Mouse (Mus musculus) duodenum, adult 2 months (tissue): Measurements from ENCODE around the gene Tenm4. TPM values are rescaled to one million over a fixed set of nuclear protein-coding genes. Genes with fewer than 3 reads are reported as not detected.

Experiments
- polyA plus RNA-seq: library from polyadenylated mRNA; depleted of rRNA; stranded (reverse); fragments of >200 nt; gene quantifications from 2 replicates; pipeline ENCODE4 v1.2.3, GENCODE M21; 2012; ENCODE audit warnings: low replicate concordance; rRNA removed

The Tenm4 gene
- polyA plus RNA-seq: 0.50 and 0.84 TPM in 2 replicates

DNA sequence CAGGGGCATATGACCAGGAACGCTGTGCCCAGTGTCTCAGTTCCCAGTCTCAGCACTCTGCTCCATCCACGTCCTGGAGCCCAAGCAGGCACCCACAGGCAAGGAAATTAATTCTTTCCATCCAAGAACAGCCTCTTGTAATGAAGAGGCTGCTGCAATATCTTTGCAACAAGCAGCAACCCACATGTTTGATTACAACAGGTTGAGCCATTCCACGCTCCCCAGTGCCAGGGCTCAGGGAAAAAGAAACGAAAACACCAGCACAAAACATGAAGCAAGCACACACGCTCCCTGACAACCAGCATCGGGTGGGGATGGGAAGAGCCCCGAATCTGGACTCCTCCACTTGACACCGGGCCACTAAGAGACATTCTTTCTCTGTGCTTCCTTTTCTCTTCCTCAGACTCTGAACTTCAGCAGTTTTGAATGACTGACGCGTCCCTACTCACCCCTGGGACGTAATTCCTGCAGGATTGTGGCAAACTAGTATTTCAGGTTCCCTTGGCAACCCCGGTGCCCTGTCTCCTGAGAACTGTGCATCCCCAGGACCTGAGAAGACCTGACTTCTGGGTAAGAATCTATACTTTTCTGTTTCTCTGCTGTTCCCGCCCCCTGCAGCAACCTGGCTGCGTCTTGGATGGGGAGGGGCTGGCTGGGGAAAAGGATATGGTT lies at the start of gene Tenm4:
TSS of gene Tenm4 (plus strand) at position 323 of the 672 bp plus-strand sequence.

DNA sequence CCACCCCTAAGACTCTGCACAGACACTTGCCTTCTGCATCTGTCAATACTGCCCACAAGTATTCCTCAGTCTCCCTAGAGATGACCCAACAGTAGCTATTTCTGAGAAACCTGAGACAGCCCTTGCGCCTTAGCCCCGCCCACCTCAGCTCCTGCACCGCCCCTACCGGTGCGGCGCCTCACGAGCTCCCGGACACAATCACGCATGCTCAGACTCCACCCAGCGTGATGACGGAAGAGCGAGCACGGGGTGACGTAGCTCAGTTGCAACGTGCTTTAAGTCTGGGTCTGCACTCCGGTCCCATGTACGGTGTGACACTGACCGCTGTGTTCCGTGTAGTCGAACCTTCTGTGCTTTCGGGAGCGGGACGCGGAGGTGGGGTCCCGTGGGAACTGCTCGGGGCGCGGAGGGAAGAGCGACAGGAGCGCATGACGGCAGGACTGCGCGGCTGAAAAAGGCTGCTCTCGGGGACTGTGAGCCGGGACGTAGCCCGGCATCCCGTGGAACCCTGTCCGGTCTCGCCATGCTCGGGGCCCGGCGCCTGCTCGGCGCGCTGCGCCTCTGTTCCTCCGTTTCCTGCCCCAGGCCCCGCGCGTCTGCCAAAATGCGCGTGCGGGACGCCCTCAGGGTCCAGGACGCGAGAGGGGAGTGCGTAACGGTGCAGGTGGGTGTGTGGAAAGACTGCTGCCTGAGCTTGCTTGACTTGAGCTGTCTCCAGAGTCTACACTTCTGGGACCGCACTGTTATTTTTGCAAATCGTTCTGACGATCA lies 780.4 kb downstream of the Tenm4 start, which contains the start of gene Nars2:
TSS of gene Nars2 (plus strand) at position 225 of the 771 bp plus-strand sequence.

